Mouse (Mus musculus) frontal cortex, postnatal 36 days (tissue): Measurements from ENCODE around the gene Olfr211.
"Not testable (repeated sequence)": the region's sequence is repeated elsewhere in the genome, so short reads cannot be mapped to it uniquely, and the experiment has no call there.

Experiments
- DNase-seq, 2 experiments: peaks; one replicate each; pipeline ENCODE4 v3.0.0; 2022; ENCODE audit warnings: low spot score in 2 of 2

Olfr211 gene

DNA sequence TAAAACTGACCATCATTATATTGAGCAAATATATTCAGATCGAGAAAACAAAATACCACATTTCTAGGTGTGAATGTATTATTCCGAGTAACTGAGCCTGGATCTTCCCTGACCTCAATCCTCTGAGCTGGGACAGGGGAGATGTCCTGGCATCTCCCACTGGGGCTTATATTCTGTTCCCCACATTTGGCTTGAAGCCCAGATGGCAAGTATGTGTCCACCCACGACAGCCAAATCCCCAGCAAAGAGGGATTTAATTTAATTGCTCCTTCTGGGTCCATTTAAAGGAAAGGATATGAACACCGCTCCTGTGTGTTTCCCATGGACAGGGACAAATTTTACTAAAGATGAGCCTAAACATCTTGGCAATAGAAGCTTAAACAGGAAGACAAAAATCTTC, at the start of gene Olfr211:
Olfr211 (plus strand) TSS at position 301 of the 400 bp plus-strand sequence.
- DNase-seq = no peak

DNA sequence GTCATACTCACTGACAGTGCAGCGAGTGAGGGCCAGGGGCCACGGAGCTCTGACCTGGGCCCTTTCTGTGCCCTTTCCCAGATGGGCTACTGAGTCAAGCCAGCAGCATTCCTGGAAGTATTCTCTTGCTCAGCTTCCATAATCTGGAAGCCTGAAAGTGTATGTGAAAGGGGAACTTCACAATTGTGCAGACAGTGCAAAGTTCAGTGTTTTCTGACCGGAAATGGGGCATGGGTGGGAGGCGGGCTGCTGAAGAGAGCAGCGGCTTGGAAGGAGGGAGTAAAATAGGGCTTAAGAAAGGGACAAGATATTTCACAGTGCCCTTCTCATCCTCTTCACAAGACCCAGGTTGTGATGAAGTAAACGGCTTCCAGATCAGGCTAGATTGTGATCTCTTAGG, 49.4 kb upstream of the Olfr211 start:
- no peak for DNase-seq

- DNase-seq = no peak
Observed at GRCm38 (mm10) chr6:116440447-116440846, 48.4 kb upstream of the Olfr211 start.

DNA sequence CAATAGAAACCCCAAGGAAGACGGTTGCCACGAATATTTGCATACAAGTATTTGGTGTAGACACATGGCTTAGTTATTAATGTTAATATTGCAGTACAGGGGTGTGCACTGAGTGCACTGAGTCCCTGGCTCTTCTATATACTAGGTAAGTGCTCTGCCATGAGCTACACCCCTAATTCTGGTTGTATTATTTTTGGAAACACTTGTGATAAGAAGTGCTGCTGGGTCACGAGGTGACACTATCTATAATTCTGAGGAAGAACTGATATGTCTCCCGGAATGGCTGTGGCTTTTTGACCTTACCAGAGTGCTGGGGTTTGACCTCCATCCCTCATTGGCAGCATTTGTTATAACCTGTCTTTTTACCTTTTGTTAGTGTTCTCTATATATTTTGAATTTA, 48.0 kb upstream of the Olfr211 start:
- no peak for DNase-seq

GRCm38 (mm10) chr6:116455781-116456180, 33.1 kb upstream of the Olfr211 start:
- peak in 1 of 2 experiments; percentile 1 for DNase-seq

- DNase-seq = no peak
Observed at GRCm38 (mm10) chr6:116456482-116456881, 32.4 kb upstream of the Olfr211 start.

DNA sequence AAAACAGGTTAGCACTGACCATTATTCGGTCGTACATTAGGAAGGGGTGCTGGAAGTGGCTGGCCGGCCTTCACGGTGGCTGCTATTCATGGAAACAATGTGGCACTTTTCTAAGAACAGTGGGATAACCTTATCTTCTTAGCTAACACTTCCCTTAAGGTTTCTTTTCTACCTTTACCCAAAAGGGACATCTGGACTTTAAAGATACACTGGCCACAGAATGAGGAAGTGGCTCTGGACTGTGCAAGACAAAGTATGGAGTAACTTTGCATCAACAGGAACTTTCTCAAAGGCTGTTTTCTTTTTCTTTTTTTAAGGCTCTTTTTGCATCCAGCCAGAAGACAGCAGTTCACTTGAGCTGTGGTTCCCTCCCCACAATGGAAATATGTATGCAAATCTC, 30.2 kb upstream of the Olfr211 start:
- DNase-seq = no peak

DNA sequence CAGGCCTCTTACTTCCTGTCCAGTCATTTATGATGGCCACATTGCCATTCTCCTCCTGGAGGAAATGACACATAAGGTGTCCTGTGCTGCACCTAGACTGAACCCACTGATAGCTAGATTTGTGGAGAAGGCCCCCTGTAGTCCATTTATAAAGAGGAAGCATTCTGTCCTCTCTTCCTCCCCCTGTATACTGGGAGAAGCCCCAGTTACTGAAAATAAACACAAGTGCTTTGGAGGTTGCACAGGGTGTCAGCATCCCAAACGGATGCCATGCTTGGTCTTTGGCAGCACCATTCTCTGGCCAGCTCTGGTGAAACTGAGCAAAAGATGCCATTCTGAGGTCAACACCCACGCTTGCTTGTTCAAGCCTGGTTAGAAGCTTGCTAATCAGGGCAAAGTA, 29.7 kb upstream of the Olfr211 start:
- no peak for DNase-seq

DNA sequence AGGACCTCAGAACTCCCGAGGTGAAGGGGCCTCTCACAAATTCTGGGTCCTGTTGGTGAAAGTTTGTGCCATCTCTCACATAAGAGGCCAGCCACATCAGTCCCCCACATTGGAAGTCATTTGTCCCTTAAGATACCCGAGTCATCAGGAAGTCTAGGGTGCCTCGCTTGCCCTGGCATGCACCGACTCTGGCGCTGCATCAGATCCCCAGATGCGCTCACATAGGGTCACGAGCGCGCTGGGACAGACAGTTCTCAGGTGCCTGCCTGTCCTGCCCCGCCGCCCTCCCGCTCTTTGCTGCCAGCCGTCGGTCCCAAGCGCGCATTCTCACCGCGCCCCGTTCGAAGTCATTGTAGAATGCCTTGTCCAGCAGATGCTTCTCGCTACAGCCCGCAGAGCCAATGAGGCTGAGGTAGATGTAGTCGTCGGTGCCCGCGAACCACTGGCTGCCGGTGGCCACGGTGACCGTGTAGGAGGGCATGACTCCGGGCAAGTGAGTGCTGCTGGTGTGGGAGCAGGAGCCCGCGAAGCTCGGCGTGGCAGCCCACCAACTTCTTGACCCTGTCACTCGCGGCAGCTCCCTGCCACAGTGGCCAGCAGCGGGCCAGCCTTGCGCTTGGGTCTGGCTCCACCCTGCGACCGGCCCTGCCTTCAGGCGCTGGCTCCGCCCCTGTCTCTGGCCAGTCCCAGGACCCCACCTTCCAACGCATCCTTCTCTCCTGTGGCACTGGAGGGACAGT, 28.2 kb upstream of the Olfr211 start, which contains the start of gene Alox5:
Alox5 (minus strand) TSS at position 635 of the 740 bp plus-strand sequence.
- DNase-seq = no peak

DNA sequence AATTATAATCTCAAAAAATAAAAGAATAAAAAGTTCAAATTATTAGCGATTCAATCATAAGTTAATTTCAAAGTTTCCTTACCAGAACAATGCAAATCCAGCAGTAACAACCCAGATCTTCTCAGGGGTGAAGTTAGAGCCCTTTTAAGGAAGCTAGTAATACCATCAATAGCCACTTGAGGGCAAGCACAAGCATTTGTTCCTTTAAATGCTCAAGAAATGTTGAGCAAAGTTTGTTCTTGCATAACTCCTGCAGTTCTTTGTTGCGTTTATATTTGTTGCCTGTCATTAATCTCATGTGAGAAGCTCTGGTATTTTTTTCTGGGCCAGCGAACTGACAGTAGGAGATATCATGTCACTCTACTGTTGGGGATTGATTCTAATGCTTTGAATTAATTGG, 20.8 kb upstream of the Olfr211 start:
- DNase-seq = peak in 1 of 2 experiments; percentile 1

DNA sequence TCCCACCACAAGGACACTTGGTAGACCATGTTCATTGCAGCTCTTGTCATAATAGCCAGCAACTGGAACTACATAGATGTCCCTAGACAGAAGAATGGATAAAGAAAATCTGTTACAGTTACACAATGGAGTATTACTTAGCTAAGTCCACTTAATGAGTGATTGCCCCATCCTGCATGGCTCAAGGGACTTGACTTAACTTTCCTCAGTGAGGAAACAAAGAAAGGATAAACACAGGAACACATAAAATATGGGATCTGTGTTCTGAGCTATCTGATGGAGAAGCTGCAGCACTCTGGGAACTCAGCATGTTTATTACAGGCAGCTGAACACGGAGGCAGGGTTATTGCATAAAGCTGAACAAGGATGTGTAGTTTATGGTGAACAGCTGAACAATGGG, 3.8 kb upstream of the Olfr211 start:
- no peak for DNase-seq

GRCm38 (mm10) chr6:116486833-116487232, 2.1 kb upstream of the Olfr211 start:
- no peak for DNase-seq

- no peak for DNase-seq
Observed at GRCm38 (mm10) chr6:116493742-116494141, 4.9 kb downstream of the Olfr211 start.

GRCm38 (mm10) chr6:116495960-116496359, 7.1 kb downstream of the Olfr211 start:
- no peak for DNase-seq

- DNase-seq = not testable (repeated sequence)
Observed at GRCm38 (mm10) chr6:116506302-116507003, 17.6 kb downstream of the Olfr211 start, which contains the start of gene Olfr212. Gene Olfr212, plus strand, starts transcription at chr6:116506516.

DNA sequence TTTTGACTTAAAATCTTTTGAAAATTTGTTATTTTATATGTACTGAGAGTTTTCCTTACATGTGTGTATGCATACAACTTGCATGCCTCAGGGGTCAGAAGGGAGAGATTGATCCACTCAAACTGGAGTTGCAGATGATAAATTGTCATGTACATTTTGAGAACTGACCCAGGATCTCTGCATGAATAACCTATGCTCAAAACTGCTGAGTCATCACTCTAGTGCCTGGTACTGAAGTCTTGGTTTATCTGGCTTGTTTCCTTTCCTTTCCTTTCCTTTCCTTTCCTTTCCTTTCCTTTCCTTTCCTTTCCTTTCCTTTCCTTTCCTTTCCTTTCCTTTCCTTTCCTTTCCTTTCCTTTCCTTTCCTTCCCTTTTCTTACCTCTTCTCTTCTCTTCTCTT, 25.9 kb downstream of the Olfr211 start:
- no peak for DNase-seq

GRCm38 (mm10) chr6:116538156-116538555, 49.3 kb downstream of the Olfr211 start, which contains the start of gene Olfr213:
Gene Olfr213, plus strand, starts transcription at chr6:116538456.
- DNase-seq = no peak

- no peak for DNase-seq
Observed at GRCm38 (mm10) chr6:116542500-116542899, 53.6 kb downstream of the Olfr211 start.
